Mouse (Mus musculus): ENCODE measurements around the gene Mdga1.

GRCm38 (mm10) chr17:30005451-30005941 lies 35.6 kb upstream of the Mdga1 start:
- no peak for TF ChIP-seq POLR2A (IDR thresholded peaks at IDR 0.05; ENCODE audit: borderline replicate concordance, control insufficient read depth, low read depth, low read length)
- TF ChIP-seq CTCF (IDR thresholded peaks at IDR 0.05; ENCODE audit: control insufficient read depth, insufficient read depth, low read length) = no peak
